Mouse (Mus musculus) monocyte, adult 2 months (primary cell): ENCODE data around the gene Atg13.

Experiments
- DNase-seq, 2 experiments: peaks; one replicate each; pipeline ENCODE4 v3.0.0; 2022; ENCODE audit warnings: low spot score in 2 of 2, low read depth in 1 of 2

Atg13 gene

GRCm38 (mm10) chr2:91649553-91650359, 60.6 kb downstream of the Atg13 start, which contains the start of the genes Zfp408 and Arhgap1:
Gene Zfp408, minus strand, starts transcription at chr2:91649791.
Gene Arhgap1, plus strand, starts transcription at chr2:91649860.
- DNase-seq = peak; percentile 87 to 91

DNA sequence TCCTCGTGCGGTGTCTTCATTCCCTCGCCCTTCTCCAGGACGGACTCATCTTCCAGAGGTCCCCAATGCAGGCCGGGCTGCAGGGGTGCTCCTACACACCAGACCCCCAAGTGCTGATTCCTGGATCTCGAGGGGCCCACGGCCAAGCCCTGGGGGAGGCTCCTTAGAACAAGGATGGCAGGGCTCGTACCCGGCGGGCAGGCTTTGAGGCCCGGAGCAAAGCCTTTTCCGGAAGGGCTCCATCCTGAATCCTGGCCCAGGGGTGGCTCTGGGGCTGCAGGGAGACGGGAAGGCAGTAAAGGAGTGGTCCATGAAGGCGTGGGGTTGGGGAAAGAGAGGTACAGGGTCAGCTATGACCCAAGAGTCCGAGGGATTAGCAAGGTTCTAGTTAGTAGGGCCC, 61.2 kb downstream of the Atg13 start:
- DNase-seq = no peak

GRCm38 (mm10) chr2:91646733-91647132, 63.6 kb downstream of the Atg13 start:
- DNase-seq = peak in 1 of 2 experiments; percentile 41

DNA sequence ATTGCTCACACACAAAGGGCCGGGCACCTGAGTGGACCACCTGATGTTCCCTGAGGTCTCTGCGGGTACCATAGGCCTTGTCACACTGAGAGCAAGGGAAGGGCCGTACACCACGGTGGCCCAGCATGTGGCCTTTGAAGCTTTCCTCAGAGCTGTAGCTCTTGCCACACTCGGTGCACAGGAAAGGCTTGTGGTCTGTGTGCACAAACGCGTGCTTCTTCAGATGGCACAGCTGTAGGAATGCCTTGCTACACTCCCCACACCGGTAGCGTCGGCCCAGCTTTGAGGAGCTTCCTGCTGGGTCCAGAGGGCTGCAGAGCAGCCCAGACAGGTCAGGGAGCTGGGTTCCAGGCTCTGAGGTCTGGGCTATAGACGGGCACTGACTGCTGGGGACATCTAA, 64.6 kb downstream of the Atg13 start:
- DNase-seq = no peak

DNA sequence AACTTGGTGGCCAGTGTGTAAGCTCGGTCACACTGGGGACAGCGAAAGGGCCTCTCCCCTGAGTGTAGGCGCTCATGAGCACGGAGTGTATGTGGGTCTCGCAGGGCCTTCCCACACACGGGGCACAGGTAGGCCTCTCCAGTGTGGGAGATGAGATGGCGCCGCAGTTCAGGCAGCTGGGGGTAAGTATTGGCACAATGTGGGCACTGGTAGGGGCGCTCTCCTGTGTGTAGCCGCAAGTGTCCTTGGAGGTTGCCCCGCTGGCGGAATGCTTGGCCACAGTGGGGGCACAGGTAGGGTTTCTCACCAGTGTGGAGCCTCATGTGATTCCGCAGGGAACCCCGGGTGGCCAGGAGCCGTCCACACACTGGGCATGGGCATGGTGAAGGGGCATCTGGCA, 65.0 kb downstream of the Atg13 start:
- DNase-seq = no peak

GRCm38 (mm10) chr2:91644021-91644420, 66.4 kb downstream of the Atg13 start:
- no peak for DNase-seq

- no peak for DNase-seq
Observed at GRCm38 (mm10) chr2:91642825-91643415, 67.5 kb downstream of the Atg13 start.

DNA sequence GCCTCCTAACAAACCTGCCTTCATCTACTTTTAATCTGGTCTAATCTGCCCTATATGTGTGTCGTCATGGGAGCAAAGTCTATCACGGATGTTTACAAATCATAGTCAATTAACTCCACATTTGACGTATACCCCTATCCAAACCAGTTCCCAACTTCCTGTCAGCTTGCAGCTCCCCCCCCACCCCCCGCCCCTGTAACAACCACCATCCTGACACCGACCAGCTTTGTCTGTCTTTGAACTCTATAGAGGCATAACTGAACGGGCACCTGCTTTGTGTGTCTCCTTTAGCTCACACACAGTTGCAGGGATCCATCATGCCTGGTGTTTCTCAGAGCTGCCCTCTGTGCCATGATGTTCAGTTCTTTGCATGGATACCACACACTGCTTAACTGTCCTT, 71.4 kb downstream of the Atg13 start:
- no peak for DNase-seq

DNA sequence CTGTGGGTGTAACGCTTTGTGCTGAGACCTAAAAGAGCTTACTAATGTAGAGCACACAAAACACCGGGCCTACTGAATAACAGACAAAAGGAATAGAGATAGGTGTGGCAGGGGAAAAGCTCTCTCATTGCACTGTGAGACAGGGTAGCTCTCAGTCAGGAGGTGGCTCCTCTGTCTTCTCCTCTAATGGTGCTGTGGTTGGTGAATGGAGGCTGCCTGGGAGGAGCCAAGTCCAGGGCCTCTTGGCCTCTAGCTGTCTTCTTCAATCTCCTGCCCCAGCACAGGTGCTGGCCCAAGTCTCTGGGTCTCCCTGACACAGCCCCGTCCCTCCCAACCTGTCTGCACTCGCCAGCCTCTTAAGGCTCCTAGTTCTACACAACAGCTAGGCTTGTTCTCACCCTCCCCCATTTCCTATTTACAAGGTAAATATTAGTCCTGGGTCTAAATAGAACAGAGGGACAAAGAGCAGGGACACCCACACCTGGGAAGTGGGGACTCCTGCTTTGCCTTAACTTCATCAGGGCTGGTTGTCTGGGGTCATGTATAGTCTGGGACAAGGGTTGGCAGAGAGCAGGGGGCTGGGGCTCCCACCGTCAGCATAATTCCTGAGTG, 73.5 kb downstream of the Atg13 start:
- no peak for DNase-seq

- no peak for DNase-seq
Observed at GRCm38 (mm10) chr2:91636229-91636628, 74.1 kb downstream of the Atg13 start, which contains the start of gene F2. Gene F2, minus strand, starts transcription at chr2:91636414.

DNA sequence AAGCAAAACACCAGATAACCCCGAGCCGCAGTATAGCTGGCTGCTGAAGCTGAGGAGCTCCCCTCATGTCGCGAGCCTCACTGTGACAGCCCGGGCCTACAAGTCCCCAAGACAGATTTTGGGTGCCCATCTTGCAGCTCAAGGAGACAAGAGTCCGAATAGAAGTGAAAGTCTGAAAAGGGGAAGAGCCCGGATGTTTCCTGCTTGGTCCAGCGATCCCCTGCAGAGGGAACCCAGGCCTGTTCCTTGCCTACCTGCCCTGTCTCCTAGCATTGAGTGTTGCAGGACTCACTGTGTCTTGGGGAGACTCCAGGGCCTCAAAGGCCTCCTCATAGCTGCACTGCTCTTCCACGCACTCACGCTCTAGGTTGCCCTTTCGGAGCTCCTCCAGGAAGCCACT, 74.9 kb downstream of the Atg13 start:
- DNase-seq = no peak

- no peak for DNase-seq
Observed at GRCm38 (mm10) chr2:91634841-91635240, 75.5 kb downstream of the Atg13 start.

DNA sequence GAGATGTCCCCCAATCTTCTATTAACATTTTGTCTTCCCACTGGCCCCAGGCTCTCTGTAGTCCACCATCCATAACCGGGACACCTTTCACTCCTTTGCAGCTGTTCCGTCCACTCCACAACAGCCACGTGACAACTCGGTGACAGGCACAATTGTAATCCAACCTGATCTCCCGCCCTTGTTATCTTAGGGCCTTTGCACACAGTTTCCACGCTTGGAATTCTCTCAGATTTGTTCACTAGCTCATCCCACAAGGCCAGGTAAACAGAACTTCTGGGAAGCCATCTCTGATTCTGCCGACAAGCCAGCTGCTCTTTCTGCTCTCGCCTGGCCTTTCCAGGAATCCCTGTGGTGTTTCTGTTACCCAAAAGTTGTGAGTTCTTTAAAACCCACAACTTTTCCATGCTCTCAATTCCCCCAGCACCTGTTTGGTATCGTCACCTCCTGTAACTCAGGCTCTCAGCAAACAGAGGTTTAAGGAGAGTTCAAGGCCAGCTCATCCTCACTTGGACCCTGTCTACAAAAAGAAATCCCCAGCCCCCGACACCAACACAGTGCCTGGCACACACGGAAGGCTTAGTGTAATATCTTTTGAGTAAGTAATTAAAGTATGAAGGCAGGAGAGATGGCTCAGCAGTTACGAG, 76.9 kb downstream of the Atg13 start:
- DNase-seq = no peak

GRCm38 (mm10) chr2:91632316-91632715, 78.1 kb downstream of the Atg13 start:
- DNase-seq = no peak

DNA sequence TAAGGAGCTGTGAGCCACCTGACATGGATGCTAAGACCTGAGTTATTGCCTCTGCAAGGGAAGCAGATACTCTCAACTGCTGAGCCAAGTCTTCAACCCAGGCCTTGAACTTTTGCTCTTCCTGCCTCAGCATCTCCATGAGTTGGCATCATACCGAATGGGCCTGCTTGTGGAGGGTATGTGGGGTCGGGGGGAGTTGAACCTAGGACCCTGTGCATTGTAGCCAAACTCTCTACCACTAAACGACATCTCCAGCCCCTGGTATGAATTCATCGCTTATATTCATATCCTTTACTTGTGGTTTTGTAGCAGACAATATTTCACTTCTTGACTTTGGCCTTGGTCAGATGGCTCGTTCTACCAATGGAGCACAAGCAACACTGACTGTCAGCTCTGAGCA, 78.5 kb downstream of the Atg13 start:
- no peak for DNase-seq

DNA sequence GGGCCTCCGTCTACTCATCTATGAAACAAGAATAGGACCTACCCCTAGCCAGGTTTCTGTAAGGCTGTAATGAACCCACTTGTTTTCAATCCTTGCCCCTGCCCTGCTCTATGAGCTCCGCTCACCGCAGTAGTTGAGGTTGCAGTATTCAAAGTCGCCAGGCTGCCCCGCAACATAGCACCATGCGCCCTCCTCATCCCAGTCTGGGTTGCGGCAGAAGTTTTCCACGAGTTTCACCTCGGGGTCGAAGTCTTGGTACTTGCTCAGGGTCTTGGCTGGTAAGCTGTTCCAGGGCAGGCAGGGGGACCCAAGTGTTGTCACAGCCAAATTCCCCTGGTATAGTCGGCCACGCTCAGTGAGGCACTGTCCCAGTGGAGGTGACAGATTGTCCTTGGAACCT, 80.0 kb downstream of the Atg13 start:
- no peak for DNase-seq

GRCm38 (mm10) chr2:91629682-91630081, 80.7 kb downstream of the Atg13 start:
- no peak for DNase-seq

- DNase-seq = no peak
Observed at GRCm38 (mm10) chr2:91628171-91628570, 82.2 kb downstream of the Atg13 start.

GRCm38 (mm10) chr2:91627486-91627885, 82.9 kb downstream of the Atg13 start:
- DNase-seq = no peak
